Mouse (Mus musculus) CH12.LX (cell line): ENCODE data around the gene Rhot1. TPM values are rescaled to one million over a fixed set of nuclear protein-coding genes. Genes with fewer than 3 reads are reported as not detected.

Experiments
- DNase-seq: peaks from one replicate; pipeline ENCODE4 v3.0.0-alpha.2; 2013; ENCODE audit errors: extremely low read depth
- H3K27ac ChIP-seq: 2 replicates; pipeline ENCODE4 v1.5.1; 2012; ENCODE audit warnings: low read depth, mild to moderate bottlenecking, control low read depth, moderate library complexity; ENCODE audit not compliant: insufficient read depth
- H3K27me3 ChIP-seq: replicated peaks from 2 replicates; pipeline ENCODE3; 2012; ENCODE audit warnings: inconsistent platforms
- H3K36me3 ChIP-seq, 2 experiments: replicated peaks in 1 of 2; 2 replicates each; pipeline versions ENCODE3 to v1.6.1; 2012; ENCODE audit warnings: inconsistent platforms in 1 of 2, low read length in 1 of 2, mild to moderate bottlenecking in 1 of 2, mixed read lengths in 1 of 2, moderate library complexity in 1 of 2; ENCODE audit not compliant: control insufficient read depth in 1 of 2, insufficient read depth in 1 of 2
- H3K4me1 ChIP-seq, 2 experiments: 2 replicates each; pipeline ENCODE4 v1.6.1; 2012; ENCODE audit warnings: inconsistent platforms in 1 of 2, moderate library complexity in 1 of 2; ENCODE audit not compliant: insufficient read depth in 2 of 2, control insufficient read depth in 1 of 2
- H3K4me2 ChIP-seq: 2 replicates; pipeline ENCODE4 v1.6.1; 2012; ENCODE audit warnings: low read depth, mild to moderate bottlenecking, control low read depth; ENCODE audit not compliant: poor library complexity, insufficient read depth, severe bottlenecking
- H3K4me3 ChIP-seq, 3 experiments: fragments of 150-350 bp in 1 of 3; sonication (generic) in 1 of 3; replicated peaks in 1 of 3; 2 replicates each; pipeline versions ENCODE3 to v1.5.1; 2011 to 2012; ENCODE audit warnings: low read depth in 2 of 3, low read length in 2 of 3, mild to moderate bottlenecking in 2 of 3, moderate library complexity in 2 of 3, control low read depth in 1 of 3, improper control_type of control experiment in 1 of 3, inconsistent platforms in 1 of 3, mixed read lengths in 1 of 3; ENCODE audit not compliant: poor library complexity in 1 of 3
- H3K79me2 ChIP-seq: replicated peaks from 2 replicates; pipeline ENCODE4 v1.6.1; 2012; ENCODE audit warnings: mild to moderate bottlenecking, moderate library complexity; ENCODE audit not compliant: control insufficient read depth, poor library complexity, insufficient read depth, severe bottlenecking; ENCODE audit errors: extremely low read depth
- H3K9ac ChIP-seq: 2 replicates; pipeline ENCODE4 v1.6.1; 2012; ENCODE audit warnings: low read depth, mild to moderate bottlenecking, control low read depth, moderate library complexity; ENCODE audit not compliant: insufficient read depth
- H3K9me3 ChIP-seq: replicated peaks from 2 replicates; pipeline ENCODE3; 2012; ENCODE audit warnings: low read length, inconsistent platforms, mixed read lengths
- BHLHE40 ChIP-seq: IDR thresholded peaks from 2 replicates; pipeline ENCODE4 v1.6.1; 2011; ENCODE audit warnings: mild to moderate bottlenecking, low read depth, low read length, improper control_type of control experiment
- CHD1 ChIP-seq: IDR thresholded peaks from 2 replicates; pipeline ENCODE4 v1.6.1; 2012; ENCODE audit warnings: low read depth, low read length, improper control_type of control experiment, inconsistent platforms
- CHD2 ChIP-seq: IDR thresholded peaks from 2 replicates; pipeline ENCODE4 v1.6.1; 2011; ENCODE audit warnings: low read length, improper control_type of control experiment
- CTCF ChIP-seq, 2 experiments: IDR thresholded peaks in 1 of 2; conservative IDR thresholded peaks in 1 of 2; 2 replicates each; pipeline ENCODE4 v1.5.1; 2011 to 2012; ENCODE audit warnings: low read depth in 2 of 2, low read length in 2 of 2, improper control_type of control experiment in 1 of 2, inconsistent platforms in 1 of 2, mild to moderate bottlenecking in 1 of 2, moderate library complexity in 1 of 2
- E2F4 ChIP-seq: IDR thresholded peaks from 2 replicates; pipeline ENCODE4 v1.6.1; 2011; ENCODE audit warnings: low read depth, low read length, improper control_type of control experiment; ENCODE audit not compliant: insufficient replicate concordance
- ELF1 ChIP-seq: IDR thresholded peaks from 2 replicates; pipeline ENCODE4 v1.6.1; 2014; ENCODE audit warnings: low read depth, mild to moderate bottlenecking, inconsistent platforms, low read length, improper control_type of control experiment
- EP300 ChIP-seq: IDR thresholded peaks from 2 replicates; pipeline ENCODE4 v1.6.1; 2011; ENCODE audit warnings: low read length, improper control_type of control experiment
- ETS1 ChIP-seq: conservative IDR thresholded peaks from 2 replicates; pipeline ENCODE4 v1.6.1; 2012; ENCODE audit warnings: low read depth, mild to moderate bottlenecking, inconsistent platforms, low read length, improper control_type of control experiment, moderate library complexity
- GABPA ChIP-seq: IDR thresholded peaks from 2 replicates; pipeline ENCODE4 v1.6.1; 2012; ENCODE audit warnings: low read depth, low read length, improper control_type of control experiment, inconsistent platforms; ENCODE audit not compliant: insufficient replicate concordance
- HCFC1 ChIP-seq: IDR thresholded peaks from 2 replicates; pipeline ENCODE4 v1.6.1; 2012; ENCODE audit warnings: low read depth, mild to moderate bottlenecking, inconsistent platforms, low read length, improper control_type of control experiment
- IRF4 ChIP-seq: IDR thresholded peaks from 2 replicates; pipeline ENCODE4 v1.6.1; 2014; ENCODE audit warnings: low read depth, mild to moderate bottlenecking, inconsistent platforms, low read length, improper control_type of control experiment
- JUN ChIP-seq: IDR thresholded peaks from 2 replicates; pipeline ENCODE4 v1.6.1; 2011; ENCODE audit warnings: low read depth, mild to moderate bottlenecking, low read length, improper control_type of control experiment, moderate library complexity; ENCODE audit not compliant: insufficient read depth
- JUND ChIP-seq: conservative IDR thresholded peaks from 2 replicates; pipeline ENCODE4 v1.6.1; 2011; ENCODE audit warnings: low read depth, low read length, improper control_type of control experiment
- KAT2A ChIP-seq: IDR thresholded peaks from 2 replicates; pipeline ENCODE4 v1.6.1; 2012; ENCODE audit warnings: low read length, improper control_type of control experiment, inconsistent platforms; ENCODE audit not compliant: insufficient replicate concordance
- MAFK ChIP-seq: IDR thresholded peaks from 2 replicates; pipeline ENCODE4 v1.6.1; 2011; ENCODE audit warnings: low read length, improper control_type of control experiment; ENCODE audit not compliant: insufficient replicate concordance
- MAX ChIP-seq: IDR thresholded peaks from 2 replicates; pipeline ENCODE4 v1.6.1; 2011; ENCODE audit warnings: low read length, improper control_type of control experiment
- MAZ ChIP-seq: IDR thresholded peaks from 2 replicates; pipeline ENCODE4 v1.6.1; 2012; ENCODE audit warnings: low read depth, mild to moderate bottlenecking, inconsistent platforms, low read length, improper control_type of control experiment, moderate library complexity
- MEF2A ChIP-seq: IDR thresholded peaks from 2 replicates; pipeline ENCODE4 v1.6.1; 2014; ENCODE audit warnings: low read depth, mild to moderate bottlenecking, inconsistent platforms, low read length, improper control_type of control experiment, borderline replicate concordance
- MYC ChIP-seq: IDR thresholded peaks from 2 replicates; pipeline ENCODE4 v1.6.1; 2011; ENCODE audit warnings: low read depth, mild to moderate bottlenecking, improper control_type of control experiment, low read length
- NRF1 ChIP-seq: IDR thresholded peaks from 2 replicates; pipeline ENCODE4 v1.6.1; 2014; ENCODE audit warnings: low read depth, mild to moderate bottlenecking, inconsistent platforms, low read length, improper control_type of control experiment, moderate library complexity
- POLR2AphosphoS2 ChIP-seq: IDR thresholded peaks from 2 replicates; pipeline ENCODE4 v1.6.1; 2011; ENCODE audit warnings: low read depth, low read length, improper control_type of control experiment
- RCOR1 ChIP-seq: conservative IDR thresholded peaks from 2 replicates; pipeline ENCODE4 v1.6.1; 2012; ENCODE audit warnings: low read depth, mild to moderate bottlenecking, inconsistent platforms, low read length, improper control_type of control experiment
- SMC3 ChIP-seq: IDR thresholded peaks from 2 replicates; pipeline ENCODE4 v1.6.1; 2011; ENCODE audit warnings: low read depth, low read length, improper control_type of control experiment
- TBP ChIP-seq: conservative IDR thresholded peaks from 2 replicates; pipeline ENCODE4 v1.6.1; 2011; ENCODE audit warnings: low read depth, low read length, improper control_type of control experiment
- TCF12 ChIP-seq: IDR thresholded peaks from 2 replicates; pipeline ENCODE4 v1.6.1; 2014; ENCODE audit warnings: low read depth, mild to moderate bottlenecking, inconsistent platforms, low read length, improper control_type of control experiment
- UBTF ChIP-seq: IDR thresholded peaks from 2 replicates; pipeline ENCODE4 v1.6.1; 2012; ENCODE audit warnings: low read depth, mild to moderate bottlenecking, inconsistent platforms, low read length, improper control_type of control experiment, moderate library complexity
- USF1 ChIP-seq: IDR thresholded peaks from 2 replicates; pipeline ENCODE4 v1.6.1; 2014; ENCODE audit warnings: low read depth, mild to moderate bottlenecking, inconsistent platforms, low read length, improper control_type of control experiment
- USF2 ChIP-seq: conservative IDR thresholded peaks from 2 replicates; pipeline ENCODE4 v1.6.1; 2011; ENCODE audit warnings: low read depth, low read length, improper control_type of control experiment
- ZC3H11A ChIP-seq: IDR thresholded peaks from 2 replicates; pipeline ENCODE4 v1.6.1; 2012; ENCODE audit warnings: low read depth, mild to moderate bottlenecking, inconsistent platforms, low read length, improper control_type of control experiment
- ZKSCAN1 ChIP-seq: IDR thresholded peaks from 2 replicates; pipeline ENCODE4 v1.6.1; 2012; ENCODE audit warnings: low read depth, inconsistent platforms, low read length, improper control_type of control experiment, borderline replicate concordance
- ZNF384 ChIP-seq: IDR thresholded peaks from 2 replicates; pipeline ENCODE4 v1.6.1; 2012; ENCODE audit warnings: low read depth, low read length, improper control_type of control experiment, inconsistent platforms
- dilution Hi-C: fragments of 300-500 bp; cut with MboI; formaldehyde crosslinking; loops from 2 replicates; pipeline ENCODE4 v1.14.3; 2020; ENCODE audit warnings: low sequenced_read_pairs; ENCODE audit not compliant: extremely low pct_unique_long_range_greater_than_20kb, extremely low pct_ligation_motif_present
- in situ Hi-C: fragments of 300-500 bp; cut with MboI; formaldehyde crosslinking; loops from 3 replicates; pipeline ENCODE4 v1.14.3; 2019; ENCODE audit warnings: low sequenced_read_pairs, low pct_ligation_motif_present, low pct_unique_long_range_greater_than_20kb, mixed read lengths
- polyA plus RNA-seq: library from polyadenylated mRNA; unstranded; fragments of >175 nt; gene quantifications from 2 replicates; pipeline ENCODE4 v1.2.1, GENCODE M21; 2012; ENCODE audit warnings: low read depth; ENCODE audit not compliant: insufficient read length
- total RNA-seq, 2 experiments: library from RNA; depleted of rRNA; stranded (reverse); fragments of 300-350 nt in 1 of 2; fragments of >200 nt in 1 of 2; gene quantifications; 2 replicates each; pipeline ENCODE4 v1.2.3; 2012 to 2014

Gene Rhot1
- total and polyA plus RNA-seq, 3 experiments: 33.1 to 73.3 (median 61.0) TPM

DNA sequence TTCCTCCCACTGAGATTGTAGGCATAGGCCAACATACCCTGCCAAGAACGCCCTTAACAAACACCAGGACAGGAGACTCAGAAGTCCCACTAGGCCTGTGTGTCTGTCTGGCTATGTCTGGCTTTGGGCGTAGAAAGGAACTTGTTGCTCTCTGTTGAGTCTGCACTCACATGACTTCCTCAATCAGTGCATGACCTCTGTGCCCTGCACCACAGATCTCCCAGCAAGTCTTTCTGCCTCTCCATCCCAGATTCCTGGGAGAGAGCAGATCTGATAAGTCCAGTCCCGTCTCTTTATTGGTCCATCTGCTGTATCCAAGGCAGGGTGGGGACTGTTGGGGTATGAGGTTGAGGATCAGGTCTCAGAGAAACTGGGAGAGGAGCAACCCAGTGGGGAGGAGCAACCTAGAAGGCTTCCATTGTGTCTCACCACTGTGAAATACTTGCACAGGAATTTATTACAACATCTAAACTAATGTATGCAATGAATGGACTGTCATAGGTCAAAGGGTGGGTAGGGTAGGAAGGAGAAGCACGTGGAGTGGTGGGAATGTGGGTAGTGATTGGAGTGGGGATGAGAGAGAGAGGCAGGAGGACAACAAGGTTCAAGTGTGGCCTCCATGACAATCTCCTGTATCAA is 40.1 kb upstream of the Rhot1 start:
- in situ Hi-C loops (no loop called here), dilution Hi-C loops (no loop called here)
- no peak for DNase-seq
- Histone ChIP-seq H3K9ac (no peak overlapping the region), H3K4me3 (no peak overlapping the region), H3K79me2 (no peaks in the 10 kb centered on the region), H3K4me1 (peaks cover 35 to 69% of the 10 kb centered on the region in 2 experiments), H3K36me3 (peaks cover 0 to 14% of the 10 kb centered on the region in 2 experiments), H3K9me3 (peaks cover 3% of the 10 kb centered on the region), H3K4me2 (no peak overlapping the region), H3K27ac (no peak overlapping the region), H3K27me3 (no peaks in the 10 kb centered on the region)
- peak; percentile 48; the same call in 1 of the 2 replicates for TF ChIP-seq BHLHE40
- TF ChIP-seq GABPA: no peak

DNA sequence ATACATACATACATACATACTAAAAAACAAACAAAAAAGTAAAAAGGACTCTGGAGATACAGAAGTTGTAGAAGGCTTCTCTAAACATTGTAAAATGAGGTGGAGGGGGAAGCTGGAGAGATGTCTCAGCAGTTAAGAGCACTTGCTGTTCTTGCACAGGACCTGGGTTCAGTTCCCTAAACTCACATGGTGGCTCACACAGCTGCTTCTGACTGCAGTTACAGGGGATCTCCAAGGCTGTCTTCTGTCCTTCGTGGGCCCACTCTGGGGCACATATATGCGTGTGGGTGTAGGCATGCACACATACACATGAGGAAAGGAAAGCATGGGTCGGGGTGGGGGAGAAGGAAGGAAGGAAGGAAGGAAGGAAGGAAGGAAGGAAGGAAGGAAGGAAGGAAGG is 39.2 kb upstream of the Rhot1 start:
- no peak overlapping the region for H3K27ac ChIP-seq
- in situ Hi-C loops (no loop called here), dilution Hi-C loops (no loop called here)
- H3K27me3 ChIP-seq: no peaks in the 10 kb centered on the region
- H3K4me1 ChIP-seq: peaks cover 38 to 68% of the 10 kb centered on the region in 2 experiments
- no peak overlapping the region for H3K4me3 ChIP-seq
- H3K36me3 ChIP-seq: peaks cover 0 to 16% of the 10 kb centered on the region in 2 experiments
- H3K9ac ChIP-seq: no peak overlapping the region
- H3K79me2 ChIP-seq: no peaks in the 10 kb centered on the region
- DNase-seq: peak; percentile 54
- peaks cover 3% of the 10 kb centered on the region for H3K9me3 ChIP-seq
- H3K4me2 ChIP-seq: no peak overlapping the region
- TF ChIP-seq GABPA: no peak
- TF ChIP-seq KAT2A: no peak
- peak; percentile 55; the same call in 1 of the 2 replicates for TF ChIP-seq TCF12
- no peak for TF ChIP-seq SMC3
- no peak for TF ChIP-seq HCFC1
- TF ChIP-seq POLR2AphosphoS2: no peak
- TF ChIP-seq JUN: no peak
- TF ChIP-seq ZKSCAN1: no peak
- TF ChIP-seq RCOR1: 0 out of 2 replicates have a peak, but pooled peaks have one; percentile 17
- no peak for TF ChIP-seq E2F4
- TF ChIP-seq NRF1: peak; percentile 27; the same call in 1 of the 2 replicates
- no peak for TF ChIP-seq ZC3H11A
- no peak for TF ChIP-seq ZNF384
- no peak for TF ChIP-seq USF1
- peak; percentile 59 for TF ChIP-seq ETS1
- TF ChIP-seq USF2: no peak
- TF ChIP-seq IRF4: peak; percentile 56; the same call in 1 of the 2 replicates
- TF ChIP-seq BHLHE40: peak; percentile 51; the same call in 1 of the 2 replicates
- peak; percentile 59; the same call in 1 of the 2 replicates for TF ChIP-seq MYC
- 0 out of 2 replicates have a peak, but pooled peaks have one; percentile 33 for TF ChIP-seq ELF1
- TF ChIP-seq TBP: no peak
- peak; percentile 49; the same call in 1 of the 2 replicates for TF ChIP-seq MEF2A
- TF ChIP-seq MAX: 0 out of 2 replicates have a peak, but pooled peaks have one; percentile 55
- peak; percentile 60 for TF ChIP-seq EP300
- no peak for TF ChIP-seq UBTF
- no peak for TF ChIP-seq CTCF (conservative IDR thresholded peaks at IDR 0.05 in 1 of 2, IDR thresholded peaks at IDR 0.05 in 1 of 2; ENCODE audit: low read depth in 2 of 2, low read length in 2 of 2)
- TF ChIP-seq MAZ: no peak
- TF ChIP-seq JUND: no peak
- peak; percentile 30; the same call in 1 of the 2 replicates for TF ChIP-seq CHD2
- no peak for TF ChIP-seq CHD1
- TF ChIP-seq MAFK: 0 out of 2 replicates have a peak, but pooled peaks have one; percentile 26
